Mouse (Mus musculus) mesoderm, embryonic 11.5 days (tissue): ENCODE measurements around the gene Sphk1.

Source experiments
- DNase-seq: peaks from one replicate; pipeline ENCODE4 v3.0.0-alpha.2; 2012; ENCODE audit warnings: low read depth, low spot score

The Sphk1 gene

GRCm38 (mm10) chr11:116508689-116509088 is 22.0 kb upstream of the Sphk1 start:
- DNase-seq: peak; percentile 44

GRCm38 (mm10) chr11:116511301-116511868 is 19.3 kb upstream of the Sphk1 start:
- DNase-seq: no peak

- DNase-seq: no peak
Observed at GRCm38 (mm10) chr11:116512154-116512553, 18.6 kb upstream of the Sphk1 start.

- no peak for DNase-seq
Observed at GRCm38 (mm10) chr11:116512987-116513386, 17.7 kb upstream of the Sphk1 start.

- DNase-seq: no peak
Observed at GRCm38 (mm10) chr11:116513531-116514038, 17.1 kb upstream of the Sphk1 start.

GRCm38 (mm10) chr11:116515330-116516020 is 15.2 kb upstream of the Sphk1 start:
- DNase-seq: no peak

- no peak for DNase-seq
Observed at GRCm38 (mm10) chr11:116518482-116518881, 12.2 kb upstream of the Sphk1 start.

- DNase-seq: no peak
Observed at GRCm38 (mm10) chr11:116521143-116521542, 9.6 kb upstream of the Sphk1 start.

- no peak for DNase-seq
Observed at GRCm38 (mm10) chr11:116522046-116522445, 8.7 kb upstream of the Sphk1 start.

- DNase-seq: no peak
Observed at GRCm38 (mm10) chr11:116522886-116523698, 7.6 kb upstream of the Sphk1 start.

GRCm38 (mm10) chr11:116523699-116524189 is 7.0 kb upstream of the Sphk1 start:
- no peak for DNase-seq

GRCm38 (mm10) chr11:116528636-116529320 is 1.9 kb upstream of the Sphk1 start:
- no peak for DNase-seq

- DNase-seq: no peak
Observed at GRCm38 (mm10) chr11:116531371-116532191, 856 bp downstream of the Sphk1 start.

- DNase-seq: no peak
Observed at GRCm38 (mm10) chr11:116532262-116532809, 1.6 kb downstream of the Sphk1 start.

- DNase-seq: peak; percentile 57
Observed at GRCm38 (mm10) chr11:116532810-116533338, 2.1 kb downstream of the Sphk1 start.

GRCm38 (mm10) chr11:116533341-116534153 is 2.8 kb downstream of the Sphk1 start:
- DNase-seq: no peak

GRCm38 (mm10) chr11:116534154-116534865 is 3.6 kb downstream of the Sphk1 start:
- peak; percentile 84 for DNase-seq

- no peak for DNase-seq
Observed at GRCm38 (mm10) chr11:116536685-116537084, 6.0 kb downstream of the Sphk1 start.

- DNase-seq: no peak
Observed at GRCm38 (mm10) chr11:116537388-116537787, 6.7 kb downstream of the Sphk1 start.
